Mouse (Mus musculus) layer of hippocampus, adult 18-20 months (tissue): ENCODE measurements around the gene Gm15446. TPM values are rescaled to one million over a fixed set of nuclear protein-coding genes. Genes with fewer than 3 reads are reported as not detected.
"Not testable (repeated sequence)": the region's sequence is repeated elsewhere in the genome, so short reads cannot be mapped to it uniquely, and the experiment has no call there.

ENCODE experiments used
- DNase-seq, 2 experiments: peaks; one replicate each; pipeline ENCODE4 v3.0.0; 2022; ENCODE audit warnings: low spot score in 2 of 2
- long read RNA-seq: library from polyadenylated mRNA; stranded (forward); transcript quantifications from one replicate; pipeline ENCODE4 v2.0.0, GENCODE M21; 2021
- total RNA-seq, 2 experiments: library from RNA; stranded (reverse); gene quantifications; 2 replicates each; pipeline ENCODE4 v1.2.3; 2021

The Gm15446 gene
- total RNA-seq: 10 to 100 TPM; 35.0 to 38.6 TPM
- long read RNA-seq, partial matches to known transcripts: 9 of 54 reads
- long read RNA-seq, other reads (novel, unspliced or antisense): 41 of 54 reads

GRCm38 (mm10) chr5:109923261-109924071 is at the start of gene Gm15446:
Gm15446 (plus strand) TSS chr5:109923400.
- peak; percentile 88 to 94 for DNase-seq

DNA sequence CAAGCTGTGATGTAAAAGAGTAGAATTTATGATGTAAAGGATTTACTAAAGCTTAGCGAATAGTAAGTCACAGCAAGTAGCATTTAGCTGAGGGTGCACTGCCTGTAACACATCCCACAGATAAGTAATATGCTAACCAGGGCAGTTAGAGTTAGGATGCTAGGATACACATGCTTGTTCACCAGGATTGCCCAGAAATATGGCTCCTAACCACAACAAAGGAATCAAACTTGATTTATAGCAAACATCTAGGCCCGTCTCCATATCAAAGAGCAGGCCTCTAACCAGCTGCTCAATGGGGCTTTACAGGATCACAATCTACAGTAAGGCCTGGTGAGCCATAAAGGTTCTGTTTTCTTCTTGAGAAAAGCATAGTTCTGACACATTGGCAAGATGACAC is 929 bp downstream of the Gm15446 start:
- peak in 1 of 2 experiments; percentile 19 for DNase-seq

DNA sequence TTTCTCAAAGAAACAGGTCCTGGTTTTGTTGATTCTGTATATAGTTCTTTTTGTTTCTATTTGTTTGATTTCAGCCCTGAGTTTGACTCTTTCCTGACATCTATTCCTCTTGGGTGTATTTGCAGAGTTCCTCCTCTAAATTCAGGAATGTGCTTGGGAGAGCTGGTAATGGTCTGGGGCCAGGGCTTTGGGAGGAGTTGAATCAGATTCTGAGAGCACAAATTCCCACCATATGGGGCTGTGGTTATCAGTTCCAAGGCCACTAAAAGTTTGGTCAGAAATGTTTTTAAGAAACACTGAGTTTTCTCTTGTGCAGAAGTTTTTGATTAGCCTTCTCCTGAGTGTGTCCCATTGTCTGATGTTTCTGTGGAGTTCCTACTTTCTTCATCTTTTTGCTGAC is 1.7 kb downstream of the Gm15446 start:
- DNase-seq: no peak

DNA sequence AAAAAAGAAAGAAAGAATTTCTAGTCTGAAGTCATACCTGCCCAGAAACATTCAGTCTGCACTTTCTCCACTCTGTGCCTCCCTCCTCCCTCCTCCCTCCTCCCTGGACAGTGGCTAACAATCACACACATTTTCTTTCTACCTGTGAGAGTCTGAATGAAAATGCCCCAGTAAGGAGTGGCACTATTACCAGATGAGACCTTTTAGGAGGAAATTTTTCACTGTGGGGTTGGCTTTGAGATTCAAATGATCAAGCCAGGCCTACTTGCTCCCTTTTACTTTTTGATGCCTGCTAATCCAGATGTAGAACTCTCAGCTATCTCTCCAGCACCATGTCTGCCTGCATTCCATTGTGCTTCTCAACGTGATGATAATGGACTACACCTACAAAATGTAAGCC is 27.1 kb downstream of the Gm15446 start:
- no peak for DNase-seq

- DNase-seq: not testable (repeated sequence)
Observed at GRCm38 (mm10) chr5:109980743-109981142, 57.5 kb downstream of the Gm15446 start.

Other genes starting within 250 kb of the Gm15446 start
- gene 5430403G16Rik, start 232.4 kb upstream of the Gm15446 start, total RNA-seq: 1 to 10 TPM; 2.4 to 2.6 TPM
- gene 4930522L14Rik, start 171.5 kb upstream of the Gm15446 start, total RNA-seq: 1 to 10 TPM; 3.5 to 3.7 TPM
- 10 to 100 TPM; 49.3 to 51.5 TPM for gene Zfp932, start 73.1 kb downstream of the Gm15446 start, total RNA-seq
- gene Gm17655, start 149.1 kb downstream of the Gm15446 start, total RNA-seq: 10 to 100 TPM in 1 of 2 experiments, 1 to 10 TPM in 1; 9.5 to 12.9 TPM
- gene Gm35315, start 171.0 kb downstream of the Gm15446 start, total RNA-seq: under 1 TPM; 0.40 to 0.43 TPM
- gene Plcxd1, start 176.6 kb downstream of the Gm15446 start, total RNA-seq: 1 to 10 TPM; 5.0 to 5.1 TPM
- gene Gtpbp6, start 184.8 kb downstream of the Gm15446 start, total RNA-seq: 10 to 100 TPM; 77.8 to 81.5 TPM
- gene Zfp605, start 186.7 kb downstream of the Gm15446 start, total RNA-seq: 10 to 100 TPM; 15.3 to 16.2 TPM
- 10 to 100 TPM; 37.3 to 46.6 TPM for gene Chfr, start 212.4 kb downstream of the Gm15446 start, total RNA-seq